Mouse (Mus musculus): ENCODE measurements around the gene Kmo. TPM values are rescaled to one million over a fixed set of nuclear protein-coding genes. Genes with fewer than 3 reads are reported as not detected.

The Kmo gene
- total RNA-seq (2012; rRNA removed), result not detected in 2 replicates

DNA sequence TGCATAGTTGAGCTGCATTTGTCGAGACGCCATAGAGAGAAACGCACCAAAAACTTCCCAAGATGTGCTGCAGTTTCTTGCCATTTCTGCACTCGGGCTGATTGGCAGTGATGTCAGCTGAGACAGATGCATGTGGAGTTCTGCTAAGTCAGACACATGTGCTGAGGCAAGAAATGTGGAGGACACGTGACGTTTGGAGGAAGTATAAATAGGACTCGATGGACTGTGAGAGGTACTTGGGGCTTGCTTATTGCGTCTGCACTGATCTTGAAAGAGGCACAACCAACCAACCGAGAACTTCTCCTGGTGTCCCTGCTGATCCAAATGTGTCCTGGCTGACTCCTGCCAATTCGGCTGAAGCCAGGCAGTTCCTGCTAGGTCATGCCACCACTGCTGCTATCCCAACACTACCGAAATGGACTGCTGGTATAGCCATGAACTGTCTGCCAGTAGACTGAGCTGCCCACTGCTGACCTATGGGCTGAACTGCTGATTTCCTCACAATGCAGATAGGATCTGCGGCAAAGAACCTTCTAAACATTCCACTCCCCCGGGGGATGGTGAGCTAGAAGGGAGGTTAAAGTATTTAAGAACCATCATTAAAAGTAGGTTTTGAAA, at the start of gene Kmo:
TSS of gene Kmo (plus strand) at position 568 of the 618 bp plus-strand sequence.
- no peak within 1 kb of the TSS for H3K9ac ChIP-seq (ENCODE audit: insufficient read depth, low read depth, low read length, poor library complexity, severe bottlenecking)

DNA sequence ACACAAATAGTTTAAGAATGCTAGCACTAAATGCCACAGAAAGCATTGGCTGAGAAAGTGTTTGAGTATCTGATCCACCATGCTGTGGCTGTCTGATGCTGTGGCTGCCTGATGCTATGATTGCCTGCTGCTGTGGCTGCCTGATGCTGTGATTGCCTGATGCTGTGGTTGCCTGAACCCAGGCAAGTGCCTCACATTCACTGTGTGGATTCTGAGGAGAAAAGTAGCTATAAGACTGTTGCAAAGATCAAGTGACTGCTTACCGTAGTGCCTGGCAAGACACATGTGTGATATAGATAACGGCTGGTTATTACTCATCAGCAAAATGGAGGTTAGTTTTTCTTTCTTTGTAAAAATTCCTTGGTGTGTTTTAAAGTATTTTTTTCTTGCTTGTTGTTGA, 46.1 kb upstream of the Kmo start:
- in situ Hi-C loops (cut with MboI; ENCODE audit: low sequenced_read_pairs in 2 of 2, unreplicated experiment in 2 of 2), result no loop called here
- no peak overlapping the region for H3K27ac ChIP-seq (ENCODE audit: insufficient read depth, low read depth, low read length, poor library complexity, severe bottlenecking)

More for the DNA sequence above, at the start of gene Kmo:
- Histone ChIP-seq H3K4me1 (ENCODE audit: control insufficient read depth in 2 of 2, insufficient read depth in 2 of 2, low read length in 2 of 2, poor library complexity in 1 of 2) (no peaks in the 10 kb centered on the region), H3K4me3 (ENCODE audit: insufficient read depth in 1 of 2, low read depth in 1 of 2, low read length in 2 of 2, poor library complexity in 1 of 2, severe bottlenecking in 1 of 2) (no peak within 1 kb of the TSS), H3K36me3 (ENCODE audit: control insufficient read depth, insufficient read depth, low read length, poor library complexity, severe bottlenecking) (peaks cover 19% of the 10 kb centered on the region), H3K9me3 (ENCODE audit: control insufficient read depth, insufficient read depth, low read depth, low read length) (no peaks in the 10 kb centered on the region), H3K27ac (ENCODE audit: insufficient read depth, low read depth, low read length, poor library complexity, severe bottlenecking) (no peak within 1 kb of the TSS)
- in situ Hi-C loops (cut with MboI; ENCODE audit: low sequenced_read_pairs in 2 of 2, unreplicated experiment in 2 of 2), result loop anchor here (10.0 to 25.0 kb wide), 2 partner anchors 267 to 275 kb away; partner anchors contain the start of gene Exo1 (in 1 of the 2)
- no peak for DNase-seq (ENCODE audit: low read depth, low spot score)
- TF ChIP-seq MAFK (IDR thresholded peaks at IDR 0.05; ENCODE audit: insufficient read depth, low read depth, low read length), result no peak
- no peak for TF ChIP-seq HCFC1 (IDR thresholded peaks at IDR 0.05; ENCODE audit: borderline replicate concordance, insufficient read depth, low read length)
- TF ChIP-seq ZNF384 (IDR thresholded peaks at IDR 0.05; ENCODE audit: low read depth, low read length), result no peak
- no peak for TF ChIP-seq ZC3H11A (IDR thresholded peaks at IDR 0.05; ENCODE audit: borderline replicate concordance, low read depth, low read length)
- no peak for TF ChIP-seq CHD2 (IDR thresholded peaks at IDR 0.05; ENCODE audit: low read depth, low read length)

DNA sequence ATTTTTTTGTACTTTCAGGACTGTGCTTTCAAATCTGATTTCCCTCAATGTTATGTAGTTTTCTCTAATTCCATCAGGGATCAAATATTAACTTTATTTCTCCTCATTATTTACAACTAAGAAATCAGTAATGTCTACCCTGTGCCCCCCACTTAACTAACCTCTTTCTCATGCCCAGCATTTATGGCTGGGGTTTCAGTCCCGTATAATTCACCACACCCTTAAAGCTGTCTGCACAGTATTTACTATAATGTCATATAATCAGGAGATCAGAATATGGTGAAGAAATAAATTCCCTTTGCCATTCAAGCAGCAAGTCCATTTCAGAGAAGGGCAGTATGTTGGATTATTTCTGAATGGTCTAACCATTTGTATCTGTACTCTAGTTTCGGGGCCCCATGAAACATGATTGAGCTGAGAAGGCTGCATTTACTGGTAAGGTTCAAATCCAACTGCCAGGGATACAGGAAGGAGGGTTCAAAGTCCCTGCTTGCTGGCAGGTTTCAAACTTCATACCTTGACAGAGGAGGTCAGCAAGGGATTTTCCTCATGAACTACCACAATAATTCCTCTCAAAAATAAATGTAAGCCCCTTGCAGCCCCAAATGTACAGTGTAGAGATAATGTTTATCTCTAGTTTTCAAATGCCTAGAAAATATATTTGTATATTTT, 41.6 kb upstream of the Kmo start:
- H3K27ac ChIP-seq (ENCODE audit: insufficient read depth, low read depth, low read length, poor library complexity, severe bottlenecking), result no peak overlapping the region
- no peaks in the 10 kb centered on the region for H3K9me3 ChIP-seq (ENCODE audit: control insufficient read depth, insufficient read depth, low read depth, low read length)
- DNase-seq (ENCODE audit: low read depth, low spot score), result no peak
- no peak overlapping the region for H3K9ac ChIP-seq (ENCODE audit: insufficient read depth, low read depth, low read length, poor library complexity, severe bottlenecking)
- no peaks in the 10 kb centered on the region for H3K36me3 ChIP-seq (ENCODE audit: control insufficient read depth, insufficient read depth, low read length, poor library complexity, severe bottlenecking)
- no peak for TF ChIP-seq HCFC1 (IDR thresholded peaks at IDR 0.05; ENCODE audit: borderline replicate concordance, insufficient read depth, low read length)
- no peak for TF ChIP-seq MAFK (IDR thresholded peaks at IDR 0.05; ENCODE audit: insufficient read depth, low read depth, low read length)
- TF ChIP-seq ZNF384 (IDR thresholded peaks at IDR 0.05; ENCODE audit: low read depth, low read length), result no peak
- TF ChIP-seq CHD2 (IDR thresholded peaks at IDR 0.05; ENCODE audit: low read depth, low read length), result no peak
- TF ChIP-seq ZC3H11A (IDR thresholded peaks at IDR 0.05; ENCODE audit: borderline replicate concordance, low read depth, low read length), result no peak
- H3K4me1 ChIP-seq (ENCODE audit: control insufficient read depth in 2 of 2, insufficient read depth in 2 of 2, low read length in 2 of 2, poor library complexity in 1 of 2), result no peaks in the 10 kb centered on the region
- no peak overlapping the region for H3K4me3 ChIP-seq (ENCODE audit: insufficient read depth in 1 of 2, low read depth in 1 of 2, low read length in 2 of 2, poor library complexity in 1 of 2, severe bottlenecking in 1 of 2)
- in situ Hi-C loops (cut with MboI; ENCODE audit: low sequenced_read_pairs in 2 of 2, unreplicated experiment in 2 of 2), result no loop called here

More for the DNA sequence above, 46.1 kb upstream of the Kmo start:
- Histone ChIP-seq H3K4me1 (ENCODE audit: control insufficient read depth in 2 of 2, insufficient read depth in 2 of 2, low read length in 2 of 2, poor library complexity in 1 of 2) (no peaks in the 10 kb centered on the region), H3K36me3 (ENCODE audit: control insufficient read depth, insufficient read depth, low read length, poor library complexity, severe bottlenecking) (no peaks in the 10 kb centered on the region), H3K4me3 (ENCODE audit: insufficient read depth in 1 of 2, low read depth in 1 of 2, low read length in 2 of 2, poor library complexity in 1 of 2, severe bottlenecking in 1 of 2) (no peak overlapping the region), H3K9ac (ENCODE audit: insufficient read depth, low read depth, low read length, poor library complexity, severe bottlenecking) (no peak overlapping the region), H3K9me3 (ENCODE audit: control insufficient read depth, insufficient read depth, low read depth, low read length) (no peaks in the 10 kb centered on the region)
- no peak for DNase-seq (ENCODE audit: low read depth, low spot score)
- no peak for TF ChIP-seq HCFC1 (IDR thresholded peaks at IDR 0.05; ENCODE audit: borderline replicate concordance, insufficient read depth, low read length)
- no peak for TF ChIP-seq ZNF384 (IDR thresholded peaks at IDR 0.05; ENCODE audit: low read depth, low read length)
- no peak for TF ChIP-seq ZC3H11A (IDR thresholded peaks at IDR 0.05; ENCODE audit: borderline replicate concordance, low read depth, low read length)
- no peak for TF ChIP-seq CHD2 (IDR thresholded peaks at IDR 0.05; ENCODE audit: low read depth, low read length)
- TF ChIP-seq MAFK (IDR thresholded peaks at IDR 0.05; ENCODE audit: insufficient read depth, low read depth, low read length), result no peak

DNA sequence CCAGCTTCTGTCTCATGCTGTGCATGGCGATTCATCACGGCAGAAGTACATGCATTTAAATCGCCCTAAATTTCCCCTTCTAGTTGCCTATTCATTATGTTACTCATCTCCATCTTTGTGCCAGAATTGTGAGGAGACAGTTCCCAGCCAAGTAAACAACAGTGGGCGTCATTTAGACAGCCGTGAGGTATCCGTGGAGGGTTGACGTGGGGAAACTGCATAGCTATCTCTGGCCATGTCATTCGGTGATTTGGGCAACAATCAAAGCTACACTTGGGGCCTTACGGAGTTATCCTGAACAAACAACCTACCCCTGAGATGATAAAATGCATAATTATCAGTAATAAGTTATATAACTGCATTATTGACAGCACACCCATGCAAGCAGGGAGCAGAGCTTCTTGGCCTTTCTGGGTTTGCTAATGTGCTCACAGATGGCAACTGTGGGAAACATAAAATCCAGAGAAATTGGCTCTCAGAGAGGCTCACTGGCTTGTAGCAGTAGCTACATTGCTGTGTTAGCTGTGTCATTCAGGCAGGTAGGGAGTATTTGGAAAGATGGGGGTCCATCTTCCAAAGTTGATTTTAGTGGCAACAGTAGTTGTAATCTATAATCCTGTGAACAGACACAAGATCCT, 40.5 kb upstream of the Kmo start:
- Histone ChIP-seq H3K36me3 (ENCODE audit: control insufficient read depth, insufficient read depth, low read length, poor library complexity, severe bottlenecking) (no peaks in the 10 kb centered on the region), H3K4me3 (ENCODE audit: insufficient read depth in 1 of 2, low read depth in 1 of 2, low read length in 2 of 2, poor library complexity in 1 of 2, severe bottlenecking in 1 of 2) (no peak overlapping the region), H3K27ac (ENCODE audit: insufficient read depth, low read depth, low read length, poor library complexity, severe bottlenecking) (no peak overlapping the region), H3K9me3 (ENCODE audit: control insufficient read depth, insufficient read depth, low read depth, low read length) (no peaks in the 10 kb centered on the region), H3K4me1 (ENCODE audit: control insufficient read depth in 2 of 2, insufficient read depth in 2 of 2, low read length in 2 of 2, poor library complexity in 1 of 2) (no peaks in the 10 kb centered on the region), H3K9ac (ENCODE audit: insufficient read depth, low read depth, low read length, poor library complexity, severe bottlenecking) (no peak overlapping the region)
- in situ Hi-C loops (cut with MboI; ENCODE audit: low sequenced_read_pairs in 2 of 2, unreplicated experiment in 2 of 2), result no loop called here
- TF ChIP-seq CHD2 (IDR thresholded peaks at IDR 0.05; ENCODE audit: low read depth, low read length) (no peak), HCFC1 (IDR thresholded peaks at IDR 0.05; ENCODE audit: borderline replicate concordance, insufficient read depth, low read length) (no peak), ZNF384 (IDR thresholded peaks at IDR 0.05; ENCODE audit: low read depth, low read length) (no peak), ZC3H11A (IDR thresholded peaks at IDR 0.05; ENCODE audit: borderline replicate concordance, low read depth, low read length) (no peak), MAFK (IDR thresholded peaks at IDR 0.05; ENCODE audit: insufficient read depth, low read depth, low read length) (no peak)
- DNase-seq (ENCODE audit: low read depth, low spot score), result no peak
